Mouse (Mus musculus): ENCODE data around the gene Efna5. TPM values are rescaled to one million over a fixed set of nuclear protein-coding genes. Genes with fewer than 3 reads are reported as not detected.

Efna5 gene
- total RNA-seq, 2 experiments from 2014 or later: 0.46 to 2.9 TPM

DNA sequence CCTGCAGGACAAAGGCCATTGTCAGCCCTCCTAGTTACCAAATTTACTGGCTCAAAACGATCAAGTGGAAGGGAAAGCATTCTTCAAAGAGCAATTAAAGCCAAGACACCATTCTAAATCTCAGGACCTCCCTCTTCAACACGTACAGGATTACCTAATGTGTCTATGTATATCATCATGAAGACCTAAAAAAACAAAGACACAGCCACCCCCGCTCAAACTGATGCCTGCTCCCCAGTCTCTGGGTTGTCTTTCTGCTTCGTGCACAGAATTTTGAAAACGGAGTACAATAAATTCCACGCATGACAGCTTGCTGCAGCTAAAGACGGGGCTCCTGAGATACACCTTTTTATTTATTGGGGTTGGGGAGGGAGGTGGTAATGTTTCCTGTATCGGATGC, 133.7 kb downstream of the Efna5 start:
- no peak for DNase-seq

DNA sequence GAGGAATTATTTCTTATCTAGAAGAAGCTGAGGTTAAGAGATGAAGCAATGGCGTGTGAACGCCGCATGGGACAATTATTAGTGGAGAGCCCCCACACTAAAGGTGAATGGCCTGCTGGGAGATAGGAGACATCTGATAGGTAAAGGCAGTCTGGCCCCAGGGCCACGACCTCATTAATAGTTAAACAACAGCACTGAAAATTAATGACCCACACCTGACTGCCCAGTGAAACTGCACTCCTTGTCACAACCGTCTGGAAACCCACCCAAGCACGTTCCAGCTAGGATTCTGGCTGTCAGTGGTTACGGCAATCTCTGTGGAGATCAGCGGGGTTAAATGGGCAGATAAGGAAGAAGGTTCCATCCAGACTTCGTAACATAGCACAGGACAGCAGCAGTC, 134.3 kb downstream of the Efna5 start:
- DNase-seq: no peak

- DNase-seq: no peak
These were observed 135.8 kb downstream of the Efna5 start for GRCm38 (mm10) chr17:62745286-62745685.

DNA sequence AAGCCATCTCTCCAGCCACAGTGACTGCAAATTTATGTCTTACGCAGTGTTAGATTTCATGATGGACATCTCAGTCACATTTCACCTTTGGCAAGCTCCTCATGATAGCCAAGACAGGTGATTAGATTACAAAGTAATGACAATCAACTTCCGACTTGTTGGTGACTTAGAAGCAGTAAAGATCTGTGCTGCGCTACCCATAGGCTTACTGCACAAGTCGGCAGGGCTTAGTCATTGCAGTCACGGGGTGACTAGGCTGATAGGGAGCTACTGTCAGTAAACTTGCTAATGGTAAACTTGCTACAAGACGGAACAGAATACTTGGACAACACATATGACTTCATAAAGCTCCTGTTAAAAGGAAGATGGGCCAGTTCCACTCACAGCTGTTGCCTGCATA, 136.9 kb downstream of the Efna5 start:
- no peak for DNase-seq

- DNase-seq: no peak
These were observed 139.4 kb downstream of the Efna5 start for GRCm38 (mm10) chr17:62741702-62742101.

- DNase-seq: no peak
These were observed 140.1 kb downstream of the Efna5 start for GRCm38 (mm10) chr17:62741020-62741419.

GRCm38 (mm10) chr17:62739993-62740392, 141.1 kb downstream of the Efna5 start:
- no peak for DNase-seq

- DNase-seq: no peak
These were observed 143.7 kb downstream of the Efna5 start for GRCm38 (mm10) chr17:62737404-62737803.

GRCm38 (mm10) chr17:62735943-62736342, 145.2 kb downstream of the Efna5 start:
- no peak for DNase-seq

DNA sequence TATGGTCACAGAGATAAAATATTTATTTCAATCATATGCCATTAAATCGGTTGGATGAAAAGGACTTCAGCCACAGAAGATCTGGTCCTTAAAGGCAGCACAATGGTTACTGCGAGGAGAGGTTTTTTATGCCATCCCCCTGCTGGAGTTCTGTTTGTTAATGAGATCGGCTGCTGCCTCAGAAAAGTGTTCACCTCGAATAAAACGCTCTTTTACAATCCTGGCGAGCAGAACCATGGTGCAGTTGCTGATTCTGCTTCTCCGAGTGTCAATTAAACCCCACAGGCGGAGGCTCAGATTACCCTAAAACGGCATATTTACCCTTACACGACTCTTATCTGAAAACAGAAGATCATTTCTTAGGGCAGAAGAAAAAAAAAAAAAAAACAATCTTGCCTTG, 146.2 kb downstream of the Efna5 start:
- DNase-seq: no peak

DNA sequence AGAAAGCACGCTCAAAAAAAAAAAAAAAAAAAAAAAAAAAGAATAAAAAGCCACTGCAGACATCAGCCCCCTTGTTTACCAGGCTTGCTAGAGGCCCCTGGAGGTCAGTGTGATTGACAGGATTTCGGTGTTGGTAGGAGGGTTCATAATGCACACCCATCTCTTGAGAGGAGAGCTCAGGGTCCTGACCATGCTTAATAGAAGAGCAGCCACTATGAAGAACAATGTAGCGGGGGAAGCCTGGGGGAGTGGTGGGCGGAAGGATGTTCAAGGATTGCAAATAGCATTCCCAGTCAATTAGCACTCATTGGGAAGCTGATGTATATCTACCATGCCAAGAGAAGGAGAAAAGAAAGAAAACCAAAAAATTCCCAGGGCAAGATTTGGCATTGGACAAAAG, 147.1 kb downstream of the Efna5 start:
- DNase-seq: no peak

DNA sequence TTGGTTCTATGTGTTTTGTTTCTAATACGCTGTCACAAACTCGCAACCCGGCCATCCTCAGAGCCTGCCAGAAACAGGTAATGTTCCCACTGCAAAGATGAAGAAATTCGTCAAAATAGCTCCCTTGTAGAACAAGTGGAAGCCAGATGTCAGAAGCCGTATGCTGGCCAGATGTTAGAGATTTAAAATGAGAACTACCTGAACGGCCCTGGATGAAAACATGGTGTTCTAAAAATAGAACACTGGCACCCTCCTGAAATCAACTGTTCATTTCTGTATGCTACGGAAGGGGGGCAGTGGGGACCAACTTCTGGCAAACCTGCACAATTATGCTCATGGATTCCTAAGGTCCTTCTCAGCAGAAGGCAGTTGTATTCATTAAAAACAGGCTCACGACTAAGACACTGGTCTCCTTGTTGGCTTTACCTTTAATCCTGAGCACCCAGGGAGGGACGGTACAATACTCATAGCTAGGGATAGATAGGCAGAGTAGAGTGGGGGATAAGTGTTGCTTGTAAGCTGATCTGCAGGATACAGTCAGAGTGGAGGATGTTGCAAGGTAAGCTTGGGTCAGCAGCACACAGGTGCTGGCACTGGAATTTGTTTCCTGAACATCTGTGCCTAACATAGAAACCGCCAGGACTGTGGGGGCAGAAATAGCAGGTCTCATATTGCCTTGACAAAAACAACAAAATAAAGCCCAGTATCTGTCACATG, 151.2 kb downstream of the Efna5 start:
- DNase-seq: no peak

DNA sequence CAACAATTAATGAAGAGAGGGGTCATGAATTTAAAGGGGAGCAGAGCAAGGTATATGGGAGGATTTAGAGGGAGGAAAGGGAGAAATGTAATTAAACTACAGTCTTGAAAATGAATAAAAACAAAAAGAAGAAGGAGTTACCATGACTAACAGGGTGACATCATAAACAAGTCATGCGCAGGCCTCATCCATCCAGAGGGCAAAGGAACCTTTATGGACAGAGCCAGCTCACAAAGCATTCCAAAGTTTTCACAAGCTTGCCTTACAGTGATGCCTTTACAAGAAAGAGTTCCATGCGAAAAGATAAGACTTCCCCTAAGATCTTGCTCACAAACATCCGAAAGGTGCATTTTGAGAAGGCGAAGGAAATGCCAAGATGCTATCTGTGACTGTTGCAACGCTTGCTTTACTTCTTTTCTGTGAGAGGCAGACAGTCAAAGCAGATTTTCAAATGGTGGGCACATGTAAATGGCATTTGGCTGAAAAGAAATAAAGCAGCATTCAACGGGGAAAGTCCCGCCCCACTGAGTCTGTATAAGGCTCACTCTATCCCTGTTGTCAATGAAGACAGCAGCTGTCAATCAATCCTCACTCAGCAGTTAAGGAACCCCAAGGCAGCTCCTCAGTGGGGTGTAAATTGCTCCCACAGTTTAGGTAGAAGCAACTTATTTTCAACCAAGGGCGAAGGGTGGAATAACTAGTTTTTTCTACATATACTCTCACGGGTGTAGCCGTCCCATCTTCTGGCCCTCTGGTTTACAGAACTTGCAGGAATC, 152.8 kb downstream of the Efna5 start:
- no peak for DNase-seq

- DNase-seq: no peak
These were observed 155.0 kb downstream of the Efna5 start for GRCm38 (mm10) chr17:62726102-62726501.

DNA sequence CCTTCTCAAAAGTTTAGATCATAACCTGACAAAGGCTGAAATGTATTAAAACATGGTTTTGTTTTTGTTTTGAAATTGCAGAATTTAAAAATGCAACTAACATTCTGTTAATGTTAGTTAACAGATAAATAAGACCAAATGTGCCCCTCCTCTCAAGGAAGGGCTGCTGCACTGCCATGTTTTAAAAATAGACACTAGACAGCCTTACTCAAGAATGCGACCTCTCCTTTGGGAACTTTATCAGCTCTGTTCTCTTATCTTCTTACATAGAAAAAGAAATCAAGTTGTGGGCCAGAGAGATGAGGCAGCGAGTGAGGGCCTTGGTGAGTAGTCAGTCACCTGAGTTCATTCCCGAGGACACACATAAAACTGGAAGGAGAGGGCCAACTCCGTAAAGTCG, 158.2 kb downstream of the Efna5 start:
- DNase-seq: no peak

DNA sequence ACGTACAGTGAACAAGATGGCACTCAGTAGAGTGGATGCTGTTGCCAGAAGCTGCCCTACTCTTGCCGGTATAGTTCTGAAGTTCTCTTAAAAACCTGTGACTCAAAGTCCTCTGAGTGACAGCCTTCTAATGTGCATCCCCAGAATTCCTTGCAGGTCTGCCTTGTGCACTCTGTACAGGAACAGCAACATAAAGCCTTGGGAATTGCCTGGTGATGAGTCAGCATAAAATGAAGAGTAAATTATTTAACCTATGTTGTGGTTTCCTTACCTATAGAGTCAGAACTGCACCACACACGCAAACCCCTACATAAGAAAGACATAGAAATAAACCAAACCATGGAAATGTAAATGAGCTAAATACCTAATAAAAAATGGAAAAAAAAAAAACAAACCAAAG, 159.5 kb downstream of the Efna5 start:
- DNase-seq: no peak

DNA sequence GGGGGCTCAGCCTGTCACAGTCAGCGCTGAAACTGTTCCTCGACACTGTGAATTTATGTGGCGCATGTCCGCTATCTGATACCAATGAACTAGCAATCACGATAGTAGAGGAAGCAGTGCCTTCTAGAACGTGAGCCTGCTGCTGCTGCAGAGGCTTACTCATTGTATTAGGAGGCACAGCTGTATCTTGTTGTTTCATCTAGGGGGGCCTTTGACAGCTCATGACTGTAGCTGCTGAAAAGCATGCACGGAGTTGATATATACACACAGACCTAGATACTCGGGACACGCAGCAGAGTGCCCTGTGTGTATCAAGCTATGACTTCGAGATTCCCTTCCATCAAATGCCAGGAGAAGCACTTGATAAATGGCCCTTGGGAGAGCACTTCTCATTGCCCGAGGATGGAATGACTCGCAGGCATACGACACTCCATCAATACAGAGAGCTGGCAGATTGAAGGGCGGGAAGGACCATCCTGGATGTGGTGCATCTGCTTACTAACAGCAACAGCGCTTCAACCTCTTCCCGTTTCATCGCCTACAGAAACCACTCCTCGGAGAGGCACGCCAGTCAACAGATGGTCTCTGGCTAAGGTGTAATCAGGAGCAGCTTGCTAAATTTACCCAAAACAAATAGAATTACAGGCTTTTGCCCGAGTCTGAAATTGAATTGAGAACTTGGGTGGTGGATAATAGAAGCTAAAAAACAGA, 160.2 kb downstream of the Efna5 start:
- no peak for DNase-seq

DNA sequence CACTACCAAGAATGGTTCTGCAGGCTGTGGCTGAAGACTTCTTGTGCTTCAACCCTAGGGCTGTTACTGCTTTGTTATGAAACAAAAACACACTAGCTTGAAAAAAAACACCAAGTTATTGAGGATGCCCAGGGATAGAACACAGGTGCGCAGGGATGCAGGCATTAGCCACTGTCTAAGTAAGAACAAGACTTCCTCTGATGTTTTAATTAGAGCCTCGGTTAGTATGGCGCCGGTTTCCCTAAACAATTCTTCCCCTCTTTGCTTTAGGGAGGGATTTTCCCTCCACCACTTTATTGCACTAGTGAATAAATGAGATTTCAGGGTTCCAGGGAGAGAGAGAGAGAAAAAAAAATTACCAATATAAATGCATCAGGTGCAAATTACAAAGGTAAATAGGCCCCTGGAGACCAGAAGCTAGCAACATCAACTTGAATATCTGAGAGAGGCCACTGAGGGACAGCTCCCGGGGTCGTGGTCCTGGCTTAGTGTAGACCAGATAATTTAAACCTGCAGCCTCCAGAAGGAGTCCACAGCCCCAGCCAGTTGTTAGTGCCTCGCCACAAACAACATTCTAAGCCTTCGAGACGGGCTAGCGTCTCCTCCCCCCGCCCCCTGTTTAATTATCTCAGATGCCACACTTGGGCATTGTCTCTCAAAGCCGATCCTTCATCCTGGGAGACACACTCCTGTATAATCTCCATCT, 163.5 kb downstream of the Efna5 start:
- DNase-seq: no peak

- no peak for DNase-seq
These were observed 167.7 kb downstream of the Efna5 start for GRCm38 (mm10) chr17:62713455-62713854.

DNA sequence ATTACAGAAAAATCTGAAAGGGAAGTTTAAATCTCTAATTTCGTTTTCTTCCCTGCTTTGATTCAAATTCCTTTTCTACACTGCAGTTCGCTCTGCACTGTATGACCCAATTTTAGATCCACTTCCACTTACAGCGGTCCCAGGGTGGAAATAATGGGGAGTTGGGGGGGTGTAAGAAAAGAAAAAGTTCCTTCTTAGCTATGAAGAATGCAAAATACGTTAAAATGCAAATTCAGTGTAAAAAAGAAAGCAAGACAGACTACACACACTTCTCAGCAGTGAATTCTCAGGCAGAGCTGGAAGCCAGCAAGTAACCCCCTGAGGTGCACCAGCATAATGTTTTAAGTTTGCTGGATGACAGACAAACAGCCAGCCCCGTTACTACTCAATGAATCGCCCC, 174.7 kb downstream of the Efna5 start:
- DNase-seq: no peak

DNA sequence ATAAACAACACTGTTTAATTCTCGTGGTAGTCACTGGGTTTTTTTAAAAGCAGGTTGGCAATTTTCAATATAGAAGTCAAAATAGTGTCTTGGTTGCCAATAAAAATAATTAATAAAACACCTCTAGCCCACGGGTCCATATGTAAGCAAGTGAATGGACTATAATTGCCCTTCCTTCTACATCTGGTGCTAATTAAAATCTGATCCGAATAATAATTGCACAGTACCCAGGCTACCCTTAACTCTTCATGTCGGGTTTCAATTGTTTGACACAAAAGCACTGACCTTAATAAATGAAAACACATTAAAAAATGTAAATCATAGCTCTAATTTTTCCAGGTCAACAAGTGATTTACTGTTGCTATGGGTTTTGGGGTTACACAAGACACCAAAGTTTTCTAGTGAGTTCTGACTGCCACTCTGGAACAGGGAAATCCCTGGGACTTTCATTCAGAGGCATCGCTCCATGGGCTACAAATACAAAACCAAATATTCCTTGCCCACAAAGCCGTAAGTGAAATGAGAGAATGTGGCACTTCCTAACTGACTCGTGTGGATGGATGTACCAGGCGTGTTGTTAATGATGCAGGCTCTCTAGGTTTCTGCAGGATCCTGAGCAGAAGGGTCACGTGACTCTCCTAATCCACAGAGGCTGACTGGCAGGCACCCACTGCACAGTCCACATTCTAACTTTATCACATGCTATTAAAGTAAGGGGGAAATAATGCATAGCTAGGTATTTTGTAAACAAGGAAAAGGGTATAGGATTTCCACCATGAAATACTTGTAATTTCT, 178.9 kb downstream of the Efna5 start:
- no peak for DNase-seq
